In genomic region chr3:37313371-37313770, GRCm38 (mm10) we compare ENCODE assay signal across 1 mouse cellular context.
TF ChIP-seq lines count a peak whose summit lies in the region.

No protein-coding gene starts in this region.

TF ChIP-seq in CH12.LX, 34 proteins besides CTCF, POLR2A, EP300 and RAD21 (continued from another document):
- TF ChIP-seq BHLHE40 (IDR thresholded peaks at IDR 0.05; ENCODE audit: low read depth, low read length) (peak; percentile 85), ZC3H11A (IDR thresholded peaks at IDR 0.05; ENCODE audit: low read depth, low read length) (no peak), PAX5 (IDR thresholded peaks at IDR 0.05; ENCODE audit: low read length) (no peak), JUND (conservative IDR thresholded peaks at IDR 0.05; ENCODE audit: low read depth, low read length) (peak; percentile 96), NRF1 (IDR thresholded peaks at IDR 0.05; ENCODE audit: low read depth, low read length) (no peak), POLR2AphosphoS2 (IDR thresholded peaks at IDR 0.05; ENCODE audit: low read depth, low read length) (no peak), ZNF384 (IDR thresholded peaks at IDR 0.05; ENCODE audit: low read depth, low read length) (no peak), ZKSCAN1 (IDR thresholded peaks at IDR 0.05; ENCODE audit: borderline replicate concordance, low read depth, low read length) (no peak), MAZ (IDR thresholded peaks at IDR 0.05; ENCODE audit: low read depth, low read length) (no peak)
